Comparison of ENCODE assay signal across 11 mouse cellular contexts in the genomic region with DNA sequence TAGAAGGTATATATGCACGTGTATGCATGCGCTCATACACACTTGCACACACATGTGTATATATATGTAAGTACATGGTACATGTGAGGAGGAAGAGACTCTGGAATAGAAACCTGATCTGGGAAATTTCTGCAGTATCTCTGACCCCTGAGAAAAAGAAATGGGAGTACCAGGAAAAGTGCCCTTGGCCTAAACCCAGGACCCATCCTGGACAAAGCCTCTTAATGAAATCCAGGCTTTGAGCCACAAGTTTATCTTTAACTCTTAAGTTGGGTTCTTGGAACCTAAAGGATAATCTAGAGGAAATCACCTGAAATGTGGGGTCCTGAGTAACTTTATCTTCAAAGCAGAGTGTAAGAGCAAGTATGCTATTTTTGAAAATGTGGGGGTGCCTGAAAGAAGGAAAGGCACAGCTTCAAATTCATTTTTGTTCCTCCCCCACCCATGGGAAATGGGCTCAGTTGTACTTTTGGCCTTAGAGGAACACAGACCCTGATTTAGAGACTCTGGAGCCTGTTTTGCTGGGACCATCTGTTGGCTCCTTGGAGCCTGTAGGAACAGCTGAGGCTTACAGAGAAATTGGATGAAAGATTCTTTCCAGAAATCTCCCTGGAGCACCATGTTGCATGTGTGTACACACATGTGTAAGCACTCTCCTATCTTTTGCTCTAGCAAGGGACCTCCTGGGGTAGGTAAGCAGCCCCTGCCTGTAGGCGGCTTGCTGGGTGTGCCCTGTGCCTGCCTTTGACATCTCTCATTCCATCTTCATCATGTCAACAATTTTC. TPM values are rescaled to one million over a fixed set of nuclear protein-coding genes. Genes with fewer than 3 reads are reported as not detected.
DNase-seq lines count a peak whose midpoint lies in the region; ATAC-seq and TF ChIP-seq lines count a peak whose summit lies in the region.
"Had no signal": no experiment of that assay in that cellular context is flagged by ENCODE, and none has a peak within 500 bp of the region (broad histone marks: within the 10 kb centered on the region; RNA-seq: fewer than 3 reads in every experiment).

No protein-coding gene starts in this region.

- TF ChIP-seq POLR2A in myocyte (IDR thresholded peaks at IDR 0.05; ENCODE audit: insufficient read length, low read depth): no peak

- H3K4me2 ChIP-seq in forebrain, embryonic 14.5 days (ENCODE audit: low read length): no peak overlapping the region
- H3K4me2 ChIP-seq in forebrain, embryonic 12.5 days: no peak overlapping the region
- peak overlapping the region; percentile 58 for H3K4me2 ChIP-seq in myocyte (ENCODE audit: low read depth)
- no peak overlapping the region for H3K4me2 ChIP-seq in midbrain, embryonic 13.5 days (replicated peaks)
- H3K4me2 ChIP-seq: lung, embryonic 15.5 days had no signal

- H3K27ac ChIP-seq in forebrain, embryonic 14.5 days (ENCODE audit: low read depth, low read length): no peak overlapping the region
- H3K27ac ChIP-seq in forebrain, embryonic 12.5 days: no peak overlapping the region
- peak overlapping the region; percentile 74 for H3K27ac ChIP-seq in layer of hippocampus, adult 2 months
- H3K27ac ChIP-seq in midbrain, embryonic 13.5 days: no peak overlapping the region
- H3K27ac ChIP-seq in hindbrain, embryonic 10.5 days: no peak overlapping the region
- H3K27ac ChIP-seq: lung, embryonic 15.5 days had no signal

- no peak overlapping the region for H3ac ChIP-seq in myocyte (ENCODE audit: control insufficient read depth, insufficient read length)

- peaks cover 19% of the 10 kb centered on the region; the same call in 1 of the 2 replicates for H3K36me3 ChIP-seq in forebrain, embryonic 14.5 days (ENCODE audit: control insufficient read depth, insufficient read depth, low read length)
- H3K36me3 ChIP-seq in forebrain, embryonic 12.5 days (replicated peaks): no peaks in the 10 kb centered on the region
- no peaks in the 10 kb centered on the region for H3K36me3 ChIP-seq in myocyte (ENCODE audit: control insufficient read depth, insufficient read depth)
- 0 out of 2 replicates have a peak, but pooled peaks cover 7% of the 10 kb centered on the region for H3K36me3 ChIP-seq in midbrain, embryonic 13.5 days
- peaks cover 13% of the 10 kb centered on the region; the same call in 1 of the 2 replicates for H3K36me3 ChIP-seq in hindbrain, embryonic 10.5 days
- H3K36me3 ChIP-seq: lung, embryonic 15.5 days had no signal

- H3K79me2 ChIP-seq in myocyte (ENCODE audit: control insufficient read depth, insufficient read depth): no peaks in the 10 kb centered on the region

- TF ChIP-seq CTCF in layer of hippocampus, adult 2 months (conservative IDR thresholded peaks at IDR 0.05): no peak

- no peak for ATAC-seq in forebrain, embryonic 14.5 days
- no peak for ATAC-seq in forebrain, embryonic 12.5 days (ENCODE audit: low FRiP score)
- no peak for ATAC-seq in midbrain, embryonic 13.5 days
- ATAC-seq: midbrain, embryonic 16.5 days had no signal

- no peak overlapping the region for H3K4me3 ChIP-seq in forebrain, embryonic 14.5 days (ENCODE audit: low read depth, low read length)
- no peak overlapping the region for H3K4me3 ChIP-seq in forebrain, embryonic 12.5 days (replicated peaks)
- H3K4me3 ChIP-seq in layer of hippocampus, adult 2 months: no peak overlapping the region
- no peak overlapping the region for H3K4me3 ChIP-seq in myocyte
- no peak overlapping the region for H3K4me3 ChIP-seq in midbrain, embryonic 13.5 days (replicated peaks)
- no peak overlapping the region for H3K4me3 ChIP-seq in hindbrain, embryonic 10.5 days
- H3K4me3 ChIP-seq: lung, embryonic 15.5 days had no signal

- DNase-seq in forebrain, embryonic 14.5 days (ENCODE audit: low spot score): peak; percentile 35
- DNase-seq in layer of hippocampus, adult 2 months (ENCODE audit: low spot score in 2 of 2): no peak
- no peak for DNase-seq in layer of hippocampus, postnatal 36 days
- DNase-seq in kidney, adult 8-10 months: peak; percentile 61 to 68
- no peak for DNase-seq in hindbrain, embryonic 10.5 days (ENCODE audit: low spot score)
- DNase-seq: adrenal gland, postnatal 14 days had no signal

- WGBS in forebrain, embryonic 14.5 days: 89% methylated on average over 3 of the region's 3 CpGs
- WGBS in forebrain, embryonic 12.5 days: 88% methylated on average over 3 of the region's 3 CpGs
- 94% methylated on average over 3 of the region's 3 CpGs for WGBS in midbrain, embryonic 13.5 days
- WGBS in hindbrain, embryonic 10.5 days: 79% methylated on average over 3 of the region's 3 CpGs

- 0 out of 2 replicates have a peak, but pooled peaks cover 2% of the 10 kb centered on the region for H3K4me1 ChIP-seq in forebrain, embryonic 14.5 days (ENCODE audit: control insufficient read depth, insufficient read depth, low read length)
- peaks cover 9% of the 10 kb centered on the region; the same call in 1 of the 2 replicates for H3K4me1 ChIP-seq in forebrain, embryonic 12.5 days
- H3K4me1 ChIP-seq in midbrain, embryonic 13.5 days (replicated peaks): peaks cover 12% of the 10 kb centered on the region; the same call in 1 of the 2 replicates
- H3K4me1 ChIP-seq in hindbrain, embryonic 10.5 days (replicated peaks): peaks cover 48% of the 10 kb centered on the region

- H3K9ac ChIP-seq in forebrain, embryonic 14.5 days (ENCODE audit: low read length): no peak overlapping the region
- no peak overlapping the region for H3K9ac ChIP-seq in forebrain, embryonic 12.5 days
- no peak overlapping the region for H3K9ac ChIP-seq in midbrain, embryonic 13.5 days (replicated peaks)
- H3K9ac ChIP-seq: lung, embryonic 15.5 days had no signal

- no peaks in the 10 kb centered on the region for H3K9me3 ChIP-seq in forebrain, embryonic 14.5 days (replicated peaks; ENCODE audit: control insufficient read depth, low read length)
- H3K9me3 ChIP-seq in forebrain, embryonic 12.5 days: no peaks in the 10 kb centered on the region
- H3K9me3 ChIP-seq in midbrain, embryonic 13.5 days: no peaks in the 10 kb centered on the region
- H3K9me3 ChIP-seq in hindbrain, embryonic 10.5 days: no peaks in the 10 kb centered on the region
- H3K9me3 ChIP-seq: lung, embryonic 15.5 days had no signal

- H3K27me3 ChIP-seq in forebrain, embryonic 14.5 days (replicated peaks; ENCODE audit: control insufficient read depth, insufficient read depth, low read length): no peaks in the 10 kb centered on the region
- H3K27me3 ChIP-seq in forebrain, embryonic 12.5 days: no peaks in the 10 kb centered on the region
- no peaks in the 10 kb centered on the region for H3K27me3 ChIP-seq in myocyte (ENCODE audit: control insufficient read depth, insufficient read depth, insufficient read length)
- no peaks in the 10 kb centered on the region for H3K27me3 ChIP-seq in midbrain, embryonic 13.5 days
- no peaks in the 10 kb centered on the region for H3K27me3 ChIP-seq in hindbrain, embryonic 10.5 days (ENCODE audit: insufficient read depth, poor library complexity, severe bottlenecking)
- H3K27me3 ChIP-seq: lung, embryonic 15.5 days had no signal

TF ChIP-seq in myocyte, 11 proteins besides CTCF, POLR2A, EP300 and RAD21:
- TF ChIP-seq MYOG (IDR thresholded peaks at IDR 0.05; ENCODE audit: control insufficient read depth in 1 of 3, insufficient read depth in 1 of 3, insufficient read length in 2 of 3, low read depth in 2 of 3) (peak in 1 of 3 experiments; percentile 71), E2F4 (IDR thresholded peaks at IDR 0.05; ENCODE audit: insufficient read depth) (no peak), MYOD1 (IDR thresholded peaks at IDR 0.05; ENCODE audit: control insufficient read depth in 1 of 3, insufficient read length in 2 of 3, low read depth in 2 of 3) (peak in 1 of 3 experiments; percentile 25), TCF3 (IDR thresholded peaks at IDR 0.05; ENCODE audit: insufficient read length, low read depth) (no peak)

RNA-seq across cellular contexts. Expression of gene Plxna2, which starts 57.3 kb away (rescaled TPM):
- polyA plus RNA-seq in forebrain, embryonic 14.5 days (2014; fragmentation: Nextera tagmentation; extraction: Ambion mirVana): 54.7 and 65.7 TPM in 2 replicates
- 34.0 and 42.6 TPM in 2 replicates for polyA plus RNA-seq in forebrain, embryonic 12.5 days (2016; fragmentation: Nextera tagmentation; extraction: Ambion mirVana)
- total RNA-seq in layer of hippocampus, adult 2 months (2021): 10 to 100 TPM; 68.1 to 73.2 TPM
- 10 to 100 TPM; 65.0 to 73.0 TPM for total RNA-seq in layer of hippocampus, postnatal 36 days (2021)
- 3.6 TPM for polyA plus RNA-seq in myocyte (2012; fragmentation: generic; extraction: Trizol)
- polyA plus RNA-seq in midbrain, embryonic 13.5 days (2015; fragmentation: Nextera tagmentation; extraction: Ambion mirVana): 20.4 and 23.3 TPM in 2 replicates
- polyA plus RNA-seq in hindbrain, embryonic 10.5 days (2016; fragmentation: Nextera tagmentation; extraction: Ambion mirVana): 17.5 and 23.9 TPM in 2 replicates

Comparison
In these comparisons a context has a peak if more than half of its experiments do, and no peak if none do; other contexts are left out.
1. DNase-seq: peak in forebrain, embryonic 14.5 days (single experiment) and kidney, adult 8-10 months (2 of 2); none in layer of hippocampus, adult 2 months (0 of 2), layer of hippocampus, postnatal 36 days (0 of 2) and hindbrain, embryonic 10.5 days (single experiment).